Mouse (Mus musculus) spleen, adult 12 weeks (tissue): ENCODE measurements at regions not wholly inside any gene's neighbourhood (a gene's known extent, or its start where the extent isn't known, plus 50 kb on each side); places are given as distances from the start of the nearest gene placed in this dataset.
"Not testable (repeated sequence)": the region's sequence is repeated elsewhere in the genome, so short reads cannot be mapped to it uniquely, and the experiment has no call there.

Experiments used
- DNase-seq: peaks from one replicate; pipeline ENCODE4 v3.0.0; 2022; ENCODE audit warnings: low spot score

GRCm38 (mm10) chr10:118050152-118050641 is 91.4 kb upstream of the Mdm1 start:
- no peak for DNase-seq

GRCm38 (mm10) chr10:118052042-118052441 is 89.6 kb upstream of the Mdm1 start:
- peak; percentile 9 for DNase-seq

GRCm38 (mm10) chr10:118052477-118052876 is 89.1 kb upstream of the Mdm1 start:
- DNase-seq, result no peak

GRCm38 (mm10) chr10:118053037-118053436 is 88.6 kb upstream of the Mdm1 start:
- no peak for DNase-seq

- DNase-seq, result no peak
Observed at GRCm38 (mm10) chr10:118056789-118057271, 84.8 kb upstream of the Mdm1 start.

- no peak for DNase-seq
Observed at GRCm38 (mm10) chr10:118057516-118057915, 84.1 kb upstream of the Mdm1 start.

- peak; percentile 6 for DNase-seq
Observed at GRCm38 (mm10) chr10:118064816-118065216, 76.8 kb upstream of the Mdm1 start.

- DNase-seq, result not testable (repeated sequence)
Observed at GRCm38 (mm10) chr10:118076341-118076740, 65.3 kb upstream of the Mdm1 start.

GRCm38 (mm10) chr10:118081636-118082166 is 59.9 kb upstream of the Mdm1 start:
- no peak for DNase-seq

- DNase-seq, result peak; percentile 39
Observed at GRCm38 (mm10) chr10:118083035-118083720, 58.4 kb upstream of the Mdm1 start.

GRCm38 (mm10) chr10:118083721-118084075 is 57.9 kb upstream of the Mdm1 start:
- DNase-seq, result no peak

- DNase-seq, result no peak
Observed at GRCm38 (mm10) chr10:118085046-118085983, 56.3 kb upstream of the Mdm1 start.

GRCm38 (mm10) chr10:118087570-118088340 is 53.9 kb upstream of the Mdm1 start:
- DNase-seq, result no peak

GRCm38 (mm10) chr10:118088499-118088898 is 53.1 kb upstream of the Mdm1 start:
- no peak for DNase-seq

- no peak for DNase-seq
Observed at GRCm38 (mm10) chr10:118089879-118090278, 51.7 kb upstream of the Mdm1 start.

- no peak for DNase-seq
Observed at GRCm38 (mm10) chr10:118091476-118091875, 50.1 kb upstream of the Mdm1 start.
